In genomic region chr15:71302541-71302940, GRCm38 (mm10) we compare ENCODE assay signal across 34 mouse cellular contexts.
"Had no signal": no experiment of that assay in that cellular context is flagged by ENCODE, and none has a peak within 500 bp of the region (broad histone marks: within the 10 kb centered on the region; RNA-seq: fewer than 3 reads in every experiment).

No protein-coding gene starts in this region.

- H3K4me1 ChIP-seq: heart, embryonic 12.5 days; heart, embryonic 13.5 days; heart, embryonic 15.5 days; hindbrain, embryonic 10.5 days; hindbrain, embryonic 12.5 days; hindbrain, embryonic 15.5 days; intestine, embryonic 15.5 days; kidney, embryonic 15.5 days had no signal

- H3K4me3 ChIP-seq: heart, embryonic 12.5 days; heart, embryonic 13.5 days; heart, embryonic 15.5 days; hindbrain, embryonic 10.5 days; hindbrain, embryonic 12.5 days; hindbrain, embryonic 15.5 days; intestine, embryonic 15.5 days; kidney, embryonic 15.5 days; layer of hippocampus, adult 2 months; left cerebral cortex, adult 2 months had no signal

- H3K27me3 ChIP-seq: heart, embryonic 12.5 days; heart, embryonic 13.5 days; heart, embryonic 15.5 days; hindbrain, embryonic 12.5 days; hindbrain, embryonic 15.5 days; intestine, embryonic 15.5 days; kidney, embryonic 15.5 days had no signal

- H3K9me3 ChIP-seq: heart, embryonic 12.5 days; heart, embryonic 13.5 days; heart, embryonic 15.5 days; hindbrain, embryonic 10.5 days; hindbrain, embryonic 12.5 days; hindbrain, embryonic 15.5 days; intestine, embryonic 15.5 days; kidney, embryonic 15.5 days had no signal

- H3K36me3 ChIP-seq: heart, embryonic 12.5 days; heart, embryonic 13.5 days; heart, embryonic 15.5 days; hindbrain, embryonic 10.5 days; hindbrain, embryonic 12.5 days; hindbrain, embryonic 15.5 days; intestine, embryonic 15.5 days; kidney, embryonic 15.5 days had no signal

- H3K27ac ChIP-seq: heart, embryonic 13.5 days; heart, embryonic 15.5 days; hindbrain, embryonic 10.5 days; hindbrain, embryonic 12.5 days; hindbrain, embryonic 14.5 days; hindbrain, embryonic 15.5 days; hindbrain, postnatal 0 days; intestine, embryonic 15.5 days; kidney, embryonic 15.5 days; kidney, postnatal 0 days; layer of hippocampus, adult 2 months; left cerebral cortex, adult 2 months had no signal

- ATAC-seq: hindbrain, embryonic 16.5 days; hindbrain, postnatal 0 days; inflammation-experienced regulatory T-cells, adult 6 months; intestine, embryonic 15.5 days; intestine, embryonic 16.5 days; intestine, postnatal 0 days had no signal

- H3K4me2 ChIP-seq: heart, embryonic 11.5 days; heart, embryonic 12.5 days; heart, embryonic 13.5 days; heart, embryonic 15.5 days; hindbrain, embryonic 12.5 days; hindbrain, embryonic 14.5 days; hindbrain, embryonic 15.5 days; intestine, embryonic 15.5 days; kidney, embryonic 15.5 days had no signal

- H3K9ac ChIP-seq: heart, embryonic 12.5 days; heart, embryonic 13.5 days; heart, embryonic 15.5 days; hindbrain, embryonic 12.5 days; hindbrain, embryonic 14.5 days; hindbrain, embryonic 15.5 days; intestine, embryonic 15.5 days; kidney, embryonic 15.5 days had no signal

- DNase-seq: heart, postnatal 10 days; heart, postnatal 14 days; heart, postnatal 36 days; heart, postnatal 4 days; kidney, adult 11 months; kidney, adult 18-20 months; kidney, adult 2 months; kidney, adult 8-10 months; kidney, adult 9 months; kidney, postnatal 10 days; kidney, postnatal 14 days; kidney, postnatal 25 days; kidney, postnatal 36 days; kidney, postnatal 4 days; layer of hippocampus, adult 9-11 months; layer of hippocampus, postnatal 36 days had no signal
